Mouse (Mus musculus): ENCODE results near the gene Apol11a. TPM values are rescaled to one million over a fixed set of nuclear protein-coding genes. Genes with fewer than 3 reads are reported as not detected.
"Not testable (repeated sequence)": the region's sequence is repeated elsewhere in the genome, so short reads cannot be mapped to it uniquely, and the experiment has no call there.

The Apol11a gene
- not detected for total RNA-seq (2021)
- long read RNA-seq, experiment 1, result 0 reads
- long read RNA-seq, experiment 2, result 0 reads

DNA sequence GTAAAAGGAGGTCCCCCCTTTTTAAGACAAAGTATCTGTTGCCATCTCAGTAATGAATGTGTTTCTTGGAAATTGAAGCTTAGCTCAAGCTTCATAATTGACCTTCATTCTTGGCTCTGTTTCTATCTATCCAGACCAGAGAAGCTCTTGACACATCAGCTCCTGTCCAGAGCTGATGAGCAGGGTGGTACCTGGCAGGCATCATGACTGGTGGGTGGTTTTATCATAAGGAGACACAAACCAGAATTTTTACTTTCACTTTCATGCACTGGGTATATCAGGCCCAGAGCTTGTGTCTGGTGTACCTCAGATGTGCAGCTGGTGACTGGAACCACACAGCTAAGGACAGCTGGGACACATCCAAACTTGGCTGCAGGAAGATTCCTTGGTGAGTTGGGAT is at the start of gene Apol11a:
Gene Apol11a, plus strand, starts transcription at position 306 of the 400 bp plus-strand sequence.
- DNase-seq (ENCODE audit: low spot score in 2 of 2), result not testable (repeated sequence)

DNA sequence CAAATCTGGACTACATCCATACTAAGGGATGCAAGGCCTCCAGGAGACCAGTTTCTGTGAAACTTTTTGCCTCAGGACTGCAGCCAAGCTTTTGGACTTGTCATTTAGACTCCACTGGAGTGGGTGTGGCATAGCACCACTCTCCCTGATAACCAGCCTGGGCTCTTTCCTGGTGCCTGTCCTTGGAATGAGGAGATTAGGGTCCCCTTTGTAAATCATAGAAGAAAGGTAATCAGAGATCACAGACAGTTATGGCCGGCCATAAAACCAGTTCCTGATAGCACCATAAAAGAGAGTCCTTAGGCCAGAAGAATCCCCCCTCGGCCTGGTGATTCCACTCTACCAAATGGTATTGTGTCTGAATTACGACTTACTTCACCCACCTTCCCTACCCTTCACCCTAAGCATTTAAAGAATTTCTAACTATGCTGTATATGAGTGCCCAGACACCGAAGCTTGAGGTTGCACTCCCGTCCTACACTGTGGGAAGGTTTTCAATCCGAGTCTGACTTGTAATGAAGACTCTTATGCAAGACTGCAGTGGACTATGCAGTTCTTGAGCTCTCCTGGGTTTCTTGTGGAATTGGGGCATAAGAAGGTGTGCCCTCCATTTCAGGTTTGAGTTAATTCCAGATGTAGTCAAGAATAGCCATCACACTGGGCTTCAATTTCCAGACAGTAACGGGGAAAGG is 33.2 kb upstream of the Apol11a start:
- DNase-seq (ENCODE audit: low spot score in 2 of 2), result not testable (repeated sequence)

DNA sequence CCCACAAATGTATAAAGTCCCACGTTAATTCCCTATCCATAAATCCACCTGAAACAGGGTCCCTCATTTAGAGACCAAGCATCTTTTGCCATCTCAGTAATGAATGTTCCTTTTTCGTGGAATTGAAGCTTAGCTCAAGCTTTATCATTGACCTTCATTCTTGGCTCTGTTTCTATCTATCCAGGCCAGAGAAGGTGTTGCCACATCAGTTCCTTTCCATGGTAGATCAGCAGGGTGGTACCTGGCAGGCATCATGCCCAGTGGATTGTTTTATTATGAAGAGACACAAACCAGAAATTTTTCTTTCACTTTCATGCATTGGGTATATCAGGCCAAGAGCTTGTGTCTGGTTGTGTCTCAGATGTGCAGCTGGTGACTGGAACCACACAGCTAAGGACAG is 31.4 kb upstream of the Apol11a start, which contains the start of gene Apol10a:
Gene Apol10a, plus strand, starts transcription at position 355 of the 400 bp plus-strand sequence.
- DNase-seq (ENCODE audit: low spot score in 2 of 2), result not testable (repeated sequence)

DNA sequence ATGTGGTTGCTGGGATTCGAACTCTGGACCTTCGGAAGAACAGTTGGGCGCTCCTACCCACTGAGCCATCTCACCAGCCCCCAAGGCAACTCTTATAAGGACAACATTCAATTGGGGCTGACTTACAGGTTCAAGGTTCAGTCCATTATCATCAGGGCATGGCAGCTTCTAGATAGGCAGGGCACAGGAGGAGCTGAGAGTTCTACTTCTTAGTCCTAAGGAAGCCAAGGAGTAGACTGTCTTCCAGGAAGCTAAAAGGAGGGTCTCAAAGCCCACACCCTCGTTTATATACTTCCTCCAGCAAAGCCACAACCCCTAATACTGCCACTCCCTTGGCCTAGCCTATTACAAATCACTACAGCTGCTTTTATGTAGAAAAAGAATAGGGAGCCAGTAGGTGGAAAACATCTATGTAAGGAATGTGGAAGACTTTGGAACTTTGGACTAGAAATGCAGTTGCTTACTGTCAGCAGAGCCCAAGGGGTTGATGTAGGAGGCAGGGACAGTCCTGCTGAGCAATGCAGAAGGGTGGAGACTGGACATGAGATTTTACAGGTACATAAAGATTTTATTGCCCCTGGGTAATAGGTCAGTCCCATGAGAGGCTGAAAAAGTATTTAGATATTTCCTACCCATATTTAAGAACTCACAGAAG is 25.8 kb upstream of the Apol11a start:
- no peak for DNase-seq (ENCODE audit: low spot score in 2 of 2)

DNA sequence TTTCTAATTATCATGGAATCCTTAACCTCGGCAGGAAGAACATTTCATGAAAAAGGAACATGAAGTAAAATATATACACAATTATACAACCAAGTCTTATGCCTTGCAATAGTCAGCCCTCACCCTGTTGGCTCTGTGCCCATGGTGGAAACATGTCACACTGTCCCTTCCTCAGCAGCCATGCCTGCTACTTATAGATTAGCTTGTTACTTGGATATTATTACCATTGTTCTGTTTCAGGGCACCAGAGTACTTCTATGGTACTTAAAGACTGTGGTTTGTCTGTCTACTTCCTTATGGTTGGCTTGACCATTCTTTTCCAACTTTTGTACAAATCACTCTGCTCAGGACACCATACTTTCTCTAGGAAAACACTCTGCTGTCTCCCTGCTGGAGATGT is 14.9 kb upstream of the Apol11a start:
- not testable (repeated sequence) for DNase-seq (ENCODE audit: low spot score in 2 of 2)

DNA sequence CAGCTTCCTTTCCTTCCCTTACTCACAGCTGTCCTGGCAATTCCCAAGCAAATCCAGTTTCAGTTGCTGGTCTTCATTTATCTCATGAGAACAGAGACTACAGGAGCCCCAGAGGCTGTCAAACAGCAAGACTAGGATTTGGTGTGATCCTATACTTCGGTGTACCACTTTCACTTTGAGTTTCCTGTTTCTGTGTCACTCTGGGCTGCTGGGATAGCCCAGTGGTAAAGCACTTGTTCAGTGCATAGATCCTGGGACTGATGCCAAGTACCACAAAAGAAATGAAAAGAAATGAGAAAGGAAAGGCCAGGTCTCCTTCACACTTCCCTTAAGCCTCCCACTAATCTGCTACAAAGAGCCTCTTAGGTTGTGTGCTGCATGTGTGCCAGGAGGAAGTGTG is 13.4 kb upstream of the Apol11a start:
- DNase-seq (ENCODE audit: low spot score in 2 of 2), result not testable (repeated sequence)

DNA sequence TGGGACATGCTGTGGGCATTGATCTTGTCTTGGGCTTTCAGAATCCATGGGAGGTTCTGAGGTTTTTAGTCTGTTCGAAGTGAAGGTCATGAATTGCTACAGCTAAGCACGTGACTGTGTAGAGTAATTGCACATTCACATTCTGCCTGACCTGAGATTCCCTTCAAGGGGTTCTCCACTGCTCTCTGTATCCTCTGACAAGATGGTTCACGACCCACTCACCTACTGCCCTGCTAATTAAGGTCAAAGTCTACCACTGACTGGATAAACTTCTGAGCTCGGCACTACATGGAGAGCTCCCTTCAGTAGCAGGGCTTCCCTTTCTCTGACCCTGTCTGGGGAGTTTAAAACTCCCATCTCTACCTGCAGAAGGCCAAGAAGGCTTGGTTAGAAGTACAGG is 12.5 kb downstream of the Apol11a start:
- not testable (repeated sequence) for DNase-seq (ENCODE audit: low spot score in 2 of 2)

DNA sequence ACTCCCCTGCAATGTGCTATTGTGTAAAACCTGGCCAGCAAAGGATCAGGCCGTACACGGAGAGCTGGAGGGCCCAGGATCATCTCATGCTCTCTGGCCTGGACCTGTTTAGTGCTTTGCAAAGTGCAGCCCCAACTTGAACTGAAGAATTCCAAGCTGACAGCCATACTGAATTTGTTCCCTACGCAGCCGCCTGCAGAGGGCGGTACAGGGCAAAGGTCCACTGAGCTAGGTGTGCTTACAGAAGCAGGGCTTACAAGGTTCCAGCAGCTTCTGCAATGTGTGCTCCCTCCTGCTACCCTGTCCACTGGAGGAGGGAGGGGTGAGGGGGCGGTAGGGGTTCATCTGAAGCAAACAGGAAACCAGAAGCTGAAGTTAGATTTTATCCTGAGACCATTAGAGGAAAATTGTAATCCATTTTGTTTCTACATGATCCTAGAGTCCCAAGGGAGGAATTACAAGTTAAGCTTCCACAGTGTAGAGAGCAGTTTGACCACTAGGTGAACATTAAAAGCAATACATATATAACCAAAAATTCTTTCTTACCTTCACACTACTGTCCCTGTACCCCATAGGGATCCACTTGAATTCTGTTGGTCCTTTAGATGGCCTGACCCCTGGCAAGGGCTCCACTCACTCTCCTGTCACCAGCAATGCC is 15.2 kb downstream of the Apol11a start:
- DNase-seq (ENCODE audit: low spot score in 2 of 2), result peak; percentile 28 to 51

DNA sequence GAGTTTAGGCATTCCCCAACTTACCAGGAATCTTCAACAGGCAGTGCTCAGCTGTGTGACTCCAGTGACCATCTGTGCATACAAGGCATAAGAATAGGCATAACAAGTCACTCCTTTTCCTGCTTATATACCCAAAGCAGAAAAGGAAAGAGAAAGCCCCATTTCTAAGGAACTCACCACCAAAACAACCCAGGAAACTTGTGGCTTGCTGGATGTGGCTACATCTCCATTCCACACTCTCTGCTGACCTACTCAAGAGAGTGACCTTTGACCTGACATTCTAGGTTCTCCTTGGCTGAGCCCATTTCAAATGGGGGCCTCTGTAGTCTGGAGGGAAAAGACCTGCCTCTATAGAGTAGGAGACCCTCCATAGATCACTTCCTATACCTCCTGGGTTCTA is 25.1 kb downstream of the Apol11a start, which contains the start of gene Apol7c:
Gene Apol7c, minus strand, starts transcription at position 101 of the 400 bp plus-strand sequence.
- DNase-seq (ENCODE audit: low spot score in 2 of 2), result no peak

DNA sequence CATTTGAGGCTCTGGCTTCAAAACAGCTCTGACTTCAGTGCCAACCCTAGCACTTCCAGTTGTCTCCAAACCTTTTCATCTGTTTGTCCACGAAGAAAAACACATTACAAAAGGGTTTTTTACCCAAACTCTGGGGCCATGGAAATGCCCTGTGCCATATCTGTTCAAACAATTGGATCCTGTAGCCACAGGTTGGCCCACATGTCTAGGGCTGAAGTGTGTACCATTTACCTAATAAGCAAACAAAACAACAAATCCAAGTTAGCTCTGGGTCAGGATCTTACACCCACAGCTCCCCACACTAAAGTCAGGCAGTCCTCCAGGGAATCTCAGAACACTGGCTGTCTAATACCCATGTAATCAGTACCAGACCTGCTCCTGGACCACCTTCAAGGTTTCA is 31.1 kb downstream of the Apol11a start:
- DNase-seq (ENCODE audit: low spot score in 2 of 2), result not testable (repeated sequence)

DNA sequence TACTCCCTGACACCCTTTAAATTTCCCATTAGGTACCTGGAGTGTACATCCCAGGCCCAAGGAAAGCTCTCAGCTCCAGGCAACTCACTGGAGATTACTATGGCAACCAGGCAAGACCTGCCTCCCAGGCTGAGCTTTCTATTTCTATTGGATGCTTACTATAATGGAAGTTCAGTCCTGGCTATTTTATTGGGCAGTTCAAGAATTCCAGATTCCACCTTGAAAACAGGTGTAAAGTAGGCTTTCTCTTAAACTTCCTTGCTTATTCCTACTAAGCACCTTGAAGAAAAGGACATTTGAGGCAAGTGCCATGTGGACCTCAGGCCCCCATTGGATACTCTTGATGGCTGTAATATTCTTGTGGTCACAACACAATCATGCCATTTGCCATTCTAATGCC is 53.7 kb downstream of the Apol11a start, which contains the start of gene 1700025B11Rik:
Gene 1700025B11Rik, minus strand, starts transcription at position 101 of the 400 bp plus-strand sequence.
- DNase-seq (ENCODE audit: low spot score in 2 of 2), result no peak

DNA sequence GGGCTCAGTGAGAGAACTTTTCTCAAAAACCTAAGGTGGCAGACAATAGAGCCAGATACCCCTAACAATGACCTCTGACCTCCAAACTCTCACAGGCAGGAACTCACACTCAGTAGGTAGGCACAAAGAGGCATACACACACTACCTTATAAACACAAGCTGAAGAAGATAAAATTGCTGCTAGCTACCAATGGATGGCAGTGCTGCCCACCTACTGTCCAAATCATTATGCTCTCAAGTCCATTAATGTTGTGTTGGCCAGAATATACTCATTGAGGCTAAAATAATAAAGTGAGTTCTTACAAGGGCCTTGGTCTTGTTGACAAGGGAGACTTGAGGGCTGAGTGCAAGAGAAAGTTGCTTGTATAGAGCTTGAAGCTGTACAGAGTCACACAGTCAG is 55.1 kb downstream of the Apol11a start:
- DNase-seq (ENCODE audit: low spot score in 2 of 2), result no peak

Other genes with a start within 250 kb of the Apol11a start
- gene Rbfox2, start 201.3 kb upstream of the Apol11a start, total RNA-seq (2021), result 100 to 1,000 TPM; 102 to 104 TPM
- 1 to 10 TPM in 1 of 2 experiments, not detected in 1; 2.5 TPM for gene Apol7a, start 109.2 kb upstream of the Apol11a start, total RNA-seq (2021)
- gene Apol9a, start 97.1 kb upstream of the Apol11a start, total RNA-seq (2021), result under 1 TPM; 0.23 to 0.45 TPM
- not detected for gene Apol7b, start 60.8 kb upstream of the Apol11a start, total RNA-seq (2021)
- gene Apol10a, start 31.2 kb upstream of the Apol11a start, total RNA-seq (2021), result not detected
- not detected for gene Apol7c, start 25.0 kb downstream of the Apol11a start, total RNA-seq (2021)
- gene 1700025B11Rik, start 53.6 kb downstream of the Apol11a start, total RNA-seq (2021), result not detected
- gene Apol10b, start 87.9 kb downstream of the Apol11a start, total RNA-seq (2021), result under 1 TPM in 1 of 2 experiments, not detected in 1; 0.14 TPM
- not detected for gene Gm36245, start 91.0 kb downstream of the Apol11a start, total RNA-seq (2021)
- under 1 TPM; 0.59 to 0.90 TPM for gene Apol11b, start 135.0 kb downstream of the Apol11a start, total RNA-seq (2021)
- under 1 TPM in 1 of 2 experiments, not detected in 1; 0.14 TPM for gene Apol7e, start 190.6 kb downstream of the Apol11a start, total RNA-seq (2021)
- gene Apol9b, start 220.8 kb downstream of the Apol11a start, total RNA-seq (2021), result under 1 TPM; 0.20 to 0.25 TPM
- 1 to 10 TPM; 1.7 to 4.8 TPM for gene Apol8, start 248.7 kb downstream of the Apol11a start, total RNA-seq (2021)

All from adrenal gland, postnatal 4 days (tissue).